Mouse (Mus musculus): Measurements from ENCODE around the gene Itga2. TPM values are rescaled to one million over a fixed set of nuclear protein-coding genes. Genes with fewer than 3 reads are reported as not detected.
A peak's percentile ranks its signal among the peaks of the same experiment; 100 is the strongest.

Itga2 gene
- total RNA-seq, 1 experiment from 2014 or later = 3.9 TPM

- DNase-seq = peak; percentile 50
Measured at GRCm38 (mm10) chr13:114818513-114818912, 113.4 kb downstream of the Itga2 start.

- DNase-seq = peak; percentile 98
Measured at GRCm38 (mm10) chr13:114817751-114818360, 114.0 kb downstream of the Itga2 start, which contains the start of gene Mocs2. Mocs2 (plus strand) TSS chr13:114818236.

GRCm38 (mm10) chr13:114809624-114810210 is 122.2 kb downstream of the Itga2 start:
- no peak for DNase-seq

GRCm38 (mm10) chr13:114802971-114803370 is 128.9 kb downstream of the Itga2 start:
- no peak for DNase-seq

GRCm38 (mm10) chr13:114801857-114802256 is 130.0 kb downstream of the Itga2 start:
- DNase-seq = no peak

- DNase-seq = peak; percentile 66
Measured at GRCm38 (mm10) chr13:114793250-114794030, 138.5 kb downstream of the Itga2 start.

GRCm38 (mm10) chr13:114791511-114791910 is 140.4 kb downstream of the Itga2 start:
- peak; percentile 32 for DNase-seq

Other genes with a start within 250 kb of the Itga2 start
- 177 and 191 TPM in 2 replicates for gene Mocs2, start 113.9 kb downstream of the Itga2 start, total RNA-seq (2021)
- gene Pelo, start 158.1 kb upstream of the Itga2 start, total RNA-seq (2021) = 22.6 and 29.8 TPM in 2 replicates
- 7.0 and 14.0 TPM in 2 replicates for gene Gm49395, start 169.8 kb upstream of the Itga2 start, total RNA-seq (2021)
- gene Itga1, start 169.9 kb upstream of the Itga2 start, total RNA-seq (2021) = 49.7 and 50.3 TPM in 2 replicates